Mouse (Mus musculus) yolk sac, embryonic 10.5 days (tissue): Measurements from ENCODE around the gene Ppp1r15a.
A peak's percentile ranks its signal among the peaks of the same experiment; 100 is the strongest.

Experiments
- DNase-seq: peaks from one replicate; pipeline ENCODE4 v3.0.0-alpha.2; 2017; ENCODE audit warnings: low spot score

The Ppp1r15a gene

DNA sequence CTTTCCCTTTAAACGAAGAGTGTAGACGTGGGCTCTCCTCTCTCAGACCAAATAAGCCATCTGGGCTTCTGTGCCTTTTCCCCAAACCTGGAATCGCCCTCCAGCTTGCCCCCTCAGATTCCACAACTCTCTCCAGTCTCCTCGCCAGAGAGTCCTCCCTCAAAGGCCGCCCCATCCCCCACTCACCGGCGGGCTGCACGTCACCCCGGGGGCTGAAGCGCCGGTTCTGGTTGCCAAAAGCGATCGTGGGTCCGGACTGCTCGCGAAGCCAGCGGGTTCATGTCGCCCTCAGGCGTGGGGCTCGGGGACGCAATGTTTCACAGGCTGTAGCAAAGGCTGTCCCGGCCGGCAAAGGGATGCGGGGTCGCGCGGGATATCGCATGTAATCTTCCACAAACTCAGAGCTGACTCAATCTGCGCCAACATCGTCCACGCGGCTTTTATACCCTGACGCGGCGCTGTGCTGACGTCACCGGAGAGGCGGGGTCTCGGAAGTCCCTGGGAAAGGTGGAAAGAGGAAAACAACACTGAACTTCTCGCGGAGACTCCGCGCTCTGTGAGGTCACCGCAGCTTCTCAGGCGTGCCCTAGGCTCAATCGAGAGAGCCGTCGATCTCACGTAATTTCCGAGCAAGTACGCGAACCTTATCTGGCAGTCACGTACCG, at the start of gene Ppp1r15a, which contains the start of gene Plekha4:
TSS of gene Ppp1r15a (minus strand) at position 460 of the 665 bp plus-strand sequence.
TSS of gene Plekha4 (plus strand) at position 522 of the 665 bp plus-strand sequence.
- peak; percentile 95 for DNase-seq

DNA sequence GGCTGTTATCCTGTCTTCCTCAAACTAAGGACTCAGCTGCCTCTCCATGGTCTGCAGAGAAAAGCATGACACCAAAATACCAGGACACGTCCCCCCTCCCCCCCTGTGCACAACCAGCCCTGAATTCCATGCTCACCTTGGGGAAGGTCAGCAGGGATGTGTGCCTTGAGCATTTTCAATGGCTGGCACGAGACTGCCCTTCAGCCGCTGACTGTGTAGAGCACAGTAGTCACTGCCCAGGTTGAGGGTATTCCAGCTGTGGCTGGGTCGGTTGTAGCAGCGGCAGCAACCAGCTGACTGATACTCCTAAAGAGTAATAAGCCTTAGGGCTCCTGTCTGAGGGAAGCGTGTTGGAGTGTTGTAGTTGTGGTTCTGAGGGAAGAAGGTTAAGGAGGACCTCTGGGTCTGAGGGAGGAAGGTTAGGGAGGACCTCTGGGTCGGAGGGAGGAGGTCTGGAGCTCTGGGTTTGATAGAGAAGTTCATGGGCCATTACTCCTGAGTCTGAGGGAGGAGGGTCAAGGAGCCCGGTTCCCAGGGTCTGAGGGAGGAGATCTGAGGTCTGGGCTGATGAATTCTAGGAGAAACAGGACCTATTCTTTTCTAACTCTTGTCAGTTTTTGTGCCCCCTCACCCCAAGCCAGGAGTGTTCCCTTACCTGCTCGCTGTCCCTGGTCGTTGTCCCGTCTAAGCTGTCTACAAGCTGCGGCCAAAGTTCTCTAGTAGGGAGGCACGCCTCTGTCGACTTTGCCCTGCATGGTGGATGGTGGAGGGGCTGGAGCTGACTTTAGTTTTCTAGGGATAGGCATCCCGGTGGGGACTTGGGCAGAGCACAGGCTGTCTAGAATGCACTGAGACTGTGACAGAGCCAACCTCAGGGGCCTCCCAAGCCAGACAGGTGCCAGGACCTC, 48.7 kb upstream of the Ppp1r15a start:
- peak; percentile 78 for DNase-seq

DNA sequence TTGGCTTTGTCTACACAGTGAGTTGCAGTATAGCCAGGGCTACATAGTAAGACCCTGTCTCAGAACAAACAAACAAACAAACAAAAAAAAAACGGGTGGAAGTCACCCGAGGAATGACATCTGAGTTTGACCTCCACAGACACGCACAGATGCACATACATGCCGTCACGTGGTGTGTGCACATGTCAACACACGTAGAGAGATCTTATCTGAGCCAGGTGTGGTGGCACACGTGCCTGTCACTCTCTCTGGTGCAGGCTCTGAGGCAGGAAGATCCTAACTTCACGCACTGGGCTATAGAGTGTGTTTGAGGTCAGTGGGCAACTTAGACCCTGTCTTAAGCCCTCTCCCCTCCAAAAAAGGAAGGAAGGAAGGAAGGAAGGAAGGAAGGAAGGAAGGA, 47.9 kb upstream of the Ppp1r15a start:
- DNase-seq, result no peak

DNA sequence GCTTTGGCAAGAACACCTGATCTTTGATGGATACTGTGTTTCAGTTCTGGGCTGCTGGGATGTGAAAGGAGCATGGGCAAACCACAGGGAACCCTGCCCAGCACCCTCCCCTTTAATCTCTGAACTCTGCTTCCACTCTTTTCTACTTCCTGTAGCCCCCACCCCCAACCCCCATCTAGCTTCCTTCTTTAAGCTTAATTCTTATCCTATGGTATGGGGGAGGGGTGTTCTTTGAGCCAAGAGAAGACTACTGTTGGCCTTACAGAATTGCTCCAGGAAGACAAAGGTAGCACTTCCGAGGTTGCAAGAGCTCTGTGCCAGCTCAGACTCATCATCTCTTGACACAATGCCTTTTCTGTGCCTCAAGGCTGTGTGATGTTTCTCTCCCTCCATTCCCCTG, 45.9 kb upstream of the Ppp1r15a start:
- no peak for DNase-seq

DNA sequence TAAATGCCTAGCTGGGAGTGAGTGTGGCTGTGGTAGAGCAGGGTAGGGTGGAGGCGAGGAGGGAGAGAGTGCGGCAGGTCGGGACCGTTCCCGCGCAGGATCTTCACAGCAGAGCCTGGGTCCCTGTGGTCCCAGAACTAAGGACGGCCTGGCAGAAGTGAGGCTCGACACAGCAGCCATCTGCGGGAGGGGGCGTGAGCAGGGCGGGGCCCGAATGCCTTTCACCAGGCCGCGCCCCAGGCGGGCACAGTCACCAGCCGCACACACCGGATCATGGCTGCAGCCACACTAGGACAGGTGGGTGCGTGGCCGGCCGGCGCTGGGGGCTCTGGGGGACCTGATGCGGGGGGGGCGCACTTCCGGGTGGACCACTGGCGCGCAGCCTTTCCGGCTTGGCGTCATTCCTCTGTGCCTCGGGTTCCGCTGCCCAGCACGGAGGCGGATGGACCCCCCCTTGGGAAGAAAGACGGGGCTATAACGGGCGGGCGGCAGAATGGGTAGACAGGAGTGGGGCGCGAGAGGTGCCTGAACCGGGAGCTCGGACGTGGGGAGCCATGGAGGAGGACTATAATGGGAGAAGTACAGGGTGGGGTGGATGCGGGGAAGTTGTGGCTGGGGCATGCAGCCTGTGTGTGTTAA, 44.2 kb upstream of the Ppp1r15a start, which contains the start of gene Bcat2:
TSS of gene Bcat2 (plus strand) at position 51 of the 639 bp plus-strand sequence.
- DNase-seq, result peak; percentile 55

DNA sequence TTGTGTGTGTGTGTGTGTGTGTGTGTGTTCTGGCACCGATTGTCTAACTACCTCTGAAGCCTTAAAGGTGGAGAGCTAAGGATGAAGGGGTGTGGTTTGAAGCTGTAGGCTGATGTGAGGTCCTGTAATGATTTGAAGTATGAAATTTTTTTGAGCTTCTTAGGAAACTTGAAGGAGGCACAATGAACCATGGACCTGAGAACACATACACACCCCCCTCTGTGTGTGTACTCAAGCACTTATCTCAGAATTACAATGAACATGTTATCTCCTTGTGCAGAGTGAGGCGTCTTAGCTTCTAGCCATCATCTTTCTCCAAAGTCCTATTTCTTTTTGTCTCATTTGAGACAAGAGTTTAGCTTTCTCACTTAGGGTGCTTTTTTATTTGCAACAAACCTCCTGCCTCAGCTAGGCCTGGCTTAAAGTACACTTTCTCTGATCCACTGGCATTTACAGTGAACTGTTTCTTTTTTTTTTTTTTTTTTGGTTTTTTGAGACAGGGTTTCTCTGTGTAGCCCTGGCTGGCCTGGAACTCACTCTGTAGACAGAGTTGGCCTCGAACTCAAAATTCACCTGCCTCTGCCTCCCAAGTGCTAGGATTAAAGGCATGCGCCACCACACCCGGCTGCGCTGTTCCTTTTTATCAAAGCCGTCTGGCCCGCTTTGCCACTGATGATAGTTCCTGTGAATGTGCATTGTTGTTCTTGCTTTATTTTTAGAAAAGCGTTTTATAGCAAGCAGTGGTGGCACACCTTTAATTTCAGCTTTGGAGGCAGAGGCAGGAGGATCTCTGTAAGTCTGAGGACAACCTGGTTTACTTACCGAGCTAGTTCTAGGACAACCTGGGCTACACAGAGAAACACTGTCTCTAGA, 42.8 kb upstream of the Ppp1r15a start:
- DNase-seq, result no peak

DNA sequence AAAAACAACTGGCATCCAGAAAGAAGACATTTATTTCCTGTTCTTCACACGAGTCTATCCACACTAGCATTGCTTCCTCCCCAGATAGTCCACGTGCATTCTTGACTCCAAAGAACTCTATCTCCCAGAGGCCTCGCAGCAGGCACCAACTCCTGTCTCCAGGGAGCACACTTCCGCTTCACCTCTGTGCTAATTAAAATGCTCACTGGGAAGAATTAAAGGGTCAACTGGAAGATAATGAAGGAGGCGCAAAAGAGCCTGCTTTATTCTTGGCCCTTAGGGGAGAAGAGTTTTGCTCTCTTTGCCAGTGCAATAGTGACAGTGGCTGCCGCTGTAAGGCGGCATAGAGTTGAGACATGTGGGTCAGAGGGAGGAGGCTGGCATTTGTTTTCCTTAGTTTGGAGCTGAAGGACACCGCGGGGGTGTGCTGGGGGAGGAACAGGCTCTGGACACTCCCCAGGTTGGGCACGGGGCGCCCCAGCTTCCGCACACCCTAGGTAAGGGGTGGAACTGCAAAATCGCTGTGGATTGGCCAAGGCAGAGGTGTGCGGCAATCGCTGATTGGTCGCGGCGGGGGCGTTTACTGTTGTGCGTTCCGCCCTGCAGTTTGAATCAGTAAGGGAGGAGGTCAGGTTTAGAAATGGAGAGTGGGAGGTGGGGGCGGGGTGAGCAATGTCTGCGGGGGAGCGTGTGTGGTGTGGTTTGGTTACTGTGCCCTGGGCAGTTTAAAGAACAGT, 41.9 kb upstream of the Ppp1r15a start:
- peak; percentile 95 for DNase-seq

DNA sequence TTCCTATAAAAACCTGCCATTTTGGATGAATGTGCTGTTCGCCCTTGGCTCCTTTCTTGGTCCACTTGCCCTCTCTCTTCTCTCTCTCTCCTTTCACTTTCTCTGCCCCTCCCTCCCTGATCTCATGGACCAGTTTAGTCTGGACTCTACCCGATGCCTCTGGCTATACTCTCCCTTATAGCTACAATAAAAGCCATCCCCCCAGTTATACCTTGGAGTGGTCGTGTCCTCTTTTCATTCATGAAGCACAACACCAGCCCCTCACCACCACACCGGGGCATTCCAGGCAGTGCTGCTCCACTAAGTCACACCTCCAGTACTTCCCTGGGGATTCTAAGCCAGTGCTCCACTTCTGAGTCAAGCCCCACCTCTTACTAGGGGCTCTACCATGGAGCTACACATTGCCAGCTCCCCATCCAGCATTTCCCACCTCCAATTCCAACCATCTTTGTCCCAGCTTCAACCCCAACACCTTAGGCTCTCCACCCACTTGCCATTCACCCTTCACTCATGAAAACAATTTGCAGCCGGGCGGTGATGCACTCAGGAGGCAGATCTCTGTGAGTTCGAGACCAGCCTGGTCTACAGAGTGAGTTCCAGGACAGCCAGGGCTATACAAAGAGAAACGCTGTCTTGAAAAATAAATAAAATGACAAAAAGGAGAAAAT, 41.2 kb upstream of the Ppp1r15a start:
- no peak for DNase-seq

DNA sequence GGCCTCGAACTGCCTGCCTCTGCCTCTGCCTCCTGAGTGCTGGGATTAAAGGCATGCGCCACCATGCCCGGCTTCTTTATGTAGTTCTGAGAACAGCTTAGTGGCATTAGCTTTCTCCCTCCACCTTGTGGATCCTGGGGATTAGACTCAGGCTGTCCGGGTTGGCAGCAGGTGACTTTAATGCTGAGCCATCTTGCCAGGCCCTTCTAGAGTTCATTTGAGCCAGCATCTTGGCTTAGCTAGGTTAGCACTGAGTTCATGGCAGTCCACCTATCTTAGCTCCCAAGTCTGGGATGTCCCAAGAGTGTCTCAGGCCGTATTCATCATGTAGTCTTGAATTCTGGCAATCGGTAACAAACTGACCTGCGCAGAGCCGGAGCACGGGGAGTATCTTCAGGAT, 39.4 kb upstream of the Ppp1r15a start:
- DNase-seq, result no peak

DNA sequence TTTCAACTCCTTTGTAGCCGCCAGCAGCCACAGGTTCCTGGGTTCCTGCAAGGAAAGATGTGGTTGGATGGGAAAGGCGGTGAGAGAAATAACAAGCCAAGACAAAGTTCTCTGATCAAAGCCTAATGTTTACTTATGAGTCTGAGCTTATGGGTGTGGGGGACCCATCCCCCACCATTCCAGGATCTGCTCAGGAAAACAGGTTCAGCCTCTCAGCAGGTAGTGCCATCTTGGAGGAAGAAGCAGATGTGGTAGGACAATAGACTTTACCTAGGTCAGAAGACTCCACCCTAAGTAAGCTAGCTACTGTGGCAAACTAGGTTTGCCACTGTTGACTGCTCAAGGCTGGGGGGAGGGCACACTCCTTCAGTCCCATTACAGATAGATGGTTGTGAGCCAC, 38.7 kb upstream of the Ppp1r15a start:
- DNase-seq, result no peak

DNA sequence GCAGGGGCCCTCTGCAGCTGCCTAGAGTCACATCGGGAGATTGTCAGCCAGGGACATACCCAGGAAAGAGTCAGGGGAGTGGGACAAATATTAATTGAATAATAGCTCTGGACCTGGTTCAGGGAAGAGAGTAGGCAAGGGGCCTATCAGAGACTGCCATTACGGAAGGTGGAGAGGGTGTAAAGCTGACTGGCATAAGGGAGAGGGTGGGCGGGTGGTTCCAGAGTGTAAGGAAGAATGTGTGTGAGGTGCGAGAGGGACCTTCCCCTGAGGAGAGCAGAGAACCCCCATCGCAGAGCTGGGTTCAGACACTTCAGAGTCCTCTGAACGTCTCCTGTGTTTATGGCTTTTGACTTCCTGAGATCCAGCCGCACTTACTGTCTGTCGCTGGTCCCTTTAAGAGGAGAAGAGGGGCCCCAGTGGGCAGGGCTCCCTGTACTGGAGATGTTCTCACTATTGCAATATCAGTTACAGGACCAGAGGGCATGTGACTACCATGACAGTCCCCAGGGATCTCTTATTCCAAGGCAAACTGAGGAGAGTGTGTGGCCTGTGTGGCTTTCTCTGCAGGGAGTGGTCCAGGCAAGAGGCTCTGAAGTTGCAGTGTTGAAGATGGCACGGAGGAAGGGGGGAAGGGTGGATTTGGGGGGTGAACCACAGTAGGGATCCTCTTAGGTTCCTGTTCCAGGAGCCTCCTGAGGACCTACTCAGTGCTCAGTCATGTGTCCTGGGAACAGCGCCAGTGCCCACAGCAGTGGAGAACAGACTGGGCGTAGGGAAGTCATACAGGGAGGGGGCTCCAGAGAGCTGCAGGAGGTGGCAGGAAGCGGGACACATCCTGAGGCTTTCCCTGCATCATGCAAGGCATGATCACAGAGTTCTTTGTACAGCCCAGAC, 35.8 kb upstream of the Ppp1r15a start:
- DNase-seq, result no peak

DNA sequence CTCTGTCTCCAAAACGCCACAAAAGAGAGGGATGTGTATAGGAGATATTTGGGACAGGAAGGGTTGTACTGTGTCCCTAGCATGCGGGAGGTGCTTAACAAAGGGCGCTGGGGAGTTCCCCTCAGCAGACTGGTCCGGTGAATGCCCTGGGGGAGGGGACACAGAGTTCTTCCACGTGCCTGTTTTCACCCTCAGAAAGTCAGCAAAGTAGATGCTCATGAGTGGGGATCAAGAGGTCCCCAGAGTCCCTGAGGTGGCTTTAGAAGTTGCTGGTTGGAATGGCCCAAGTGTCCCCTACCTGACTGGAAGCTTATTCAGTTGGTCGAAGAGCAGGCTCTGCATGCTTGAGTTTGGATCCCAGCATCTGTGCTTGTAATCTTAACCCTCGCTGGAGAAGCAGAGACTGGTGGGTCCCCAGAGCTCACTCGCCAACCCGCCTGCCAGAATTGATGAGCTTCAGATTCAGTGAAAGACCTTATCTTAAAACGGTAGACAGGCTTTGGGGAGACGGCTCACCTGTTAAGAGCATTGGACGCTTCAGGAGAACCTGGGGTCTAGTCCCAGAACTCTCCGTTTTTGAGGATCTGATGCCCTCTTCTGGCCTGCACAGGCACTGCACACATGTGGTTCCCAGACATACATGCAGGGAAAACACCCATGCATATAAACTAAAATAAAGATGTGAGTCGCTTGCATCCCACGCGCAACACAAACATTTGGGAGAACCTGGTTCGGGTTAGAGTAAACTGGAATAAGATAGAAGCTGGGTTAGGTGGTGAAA, 35.0 kb upstream of the Ppp1r15a start:
- peak; percentile 61 for DNase-seq

DNA sequence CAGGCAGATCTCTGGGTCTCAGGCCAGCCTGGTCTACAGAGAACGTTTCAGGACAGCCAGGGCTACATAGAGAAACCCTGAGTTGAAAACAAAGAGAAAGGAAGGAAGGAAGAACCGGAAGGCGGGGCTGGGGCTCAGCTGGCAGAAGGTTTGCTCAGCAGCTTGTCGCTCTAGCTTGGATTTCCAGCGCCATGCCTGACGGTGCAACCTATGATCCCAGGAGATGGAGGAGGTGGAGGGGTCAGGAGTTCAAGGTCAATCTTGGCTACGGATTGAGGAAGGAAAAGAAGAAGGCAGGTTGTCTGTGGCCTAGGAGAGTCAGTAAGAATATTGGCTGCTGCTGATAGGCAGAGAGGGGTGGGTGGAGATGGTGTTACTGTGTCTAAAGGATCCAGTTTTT, 34.2 kb upstream of the Ppp1r15a start:
- no peak for DNase-seq

DNA sequence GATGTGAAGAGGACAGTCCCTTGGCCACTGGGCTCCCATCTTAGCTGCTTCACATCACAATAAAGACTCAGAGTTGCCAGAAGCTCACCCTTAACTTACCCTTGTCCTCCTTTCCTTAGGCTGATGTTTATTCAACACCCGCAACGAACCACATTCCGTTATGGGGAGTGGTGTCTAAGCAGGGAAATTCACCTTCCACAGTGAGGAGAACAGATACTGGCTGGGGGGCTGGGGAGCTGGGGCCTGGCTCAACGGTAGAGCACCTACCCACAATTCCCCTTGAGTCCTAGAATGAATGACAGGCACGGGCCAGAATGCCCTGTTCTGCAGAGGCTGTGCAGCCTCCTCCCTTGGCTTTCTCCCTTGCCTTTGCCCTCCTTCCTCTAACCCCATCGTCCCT, 32.8 kb upstream of the Ppp1r15a start:
- no peak for DNase-seq

DNA sequence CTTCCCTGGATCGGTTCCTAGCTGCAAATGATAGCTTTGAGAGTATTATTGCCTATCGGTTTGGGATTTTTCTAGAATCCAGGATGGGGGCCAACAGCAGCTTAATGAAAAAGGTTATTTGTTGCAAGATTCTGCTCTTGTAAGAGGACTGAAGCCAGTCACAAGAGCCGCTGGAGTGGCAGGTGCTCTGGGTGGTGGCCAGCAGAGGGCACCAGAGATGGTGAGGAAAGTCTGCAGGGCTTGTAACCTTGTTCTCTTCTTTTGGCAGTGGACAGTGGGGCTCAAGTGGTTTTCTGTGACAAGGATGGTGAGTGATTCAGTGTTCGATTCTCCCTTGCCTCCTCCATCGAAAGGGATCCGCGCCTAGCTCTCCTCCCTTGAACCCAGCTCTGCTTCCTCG, 29.7 kb upstream of the Ppp1r15a start:
- DNase-seq, result peak; percentile 59

DNA sequence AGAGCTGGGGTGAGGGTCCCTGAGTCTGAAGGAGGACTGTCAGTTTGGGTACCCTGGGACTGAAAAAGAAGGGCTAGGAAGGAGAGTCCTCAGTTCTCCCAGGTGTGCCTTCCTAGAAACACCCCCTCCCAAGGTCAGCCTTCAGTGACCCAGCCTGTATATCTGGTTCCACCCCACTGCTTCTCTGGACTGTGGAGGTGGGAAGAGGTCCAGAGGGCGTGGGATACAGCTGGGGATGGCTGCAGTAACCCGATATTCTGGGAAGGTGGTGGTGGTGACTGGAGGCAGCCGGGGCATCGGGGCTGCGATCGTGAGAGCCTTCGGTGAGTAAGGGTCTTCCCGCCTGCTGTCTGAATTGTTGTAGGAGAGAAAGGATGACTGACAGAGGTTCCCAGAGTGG, 28.7 kb upstream of the Ppp1r15a start, which contains the start of gene Hsd17b14:
TSS of gene Hsd17b14 (plus strand) at position 150 of the 400 bp plus-strand sequence.
- DNase-seq, result no peak

DNA sequence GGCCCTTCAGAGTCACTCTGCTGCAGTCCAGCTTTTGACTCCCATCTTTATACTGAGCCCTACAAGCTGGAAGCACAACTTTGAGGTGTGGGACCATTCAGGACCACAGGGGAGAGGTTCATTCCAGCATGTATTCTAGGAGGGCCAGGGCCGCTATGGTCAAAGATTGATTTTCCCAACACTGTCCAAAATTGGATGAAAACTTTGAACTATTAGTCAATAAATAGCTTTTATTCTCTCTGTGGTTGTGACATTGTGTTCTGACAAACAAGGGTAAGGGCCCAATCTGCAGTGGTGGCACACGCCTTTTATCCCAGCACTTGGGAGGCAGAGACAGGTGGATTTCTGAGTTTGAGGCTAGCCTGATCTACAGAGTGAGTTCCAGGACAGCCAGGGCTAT, 27.9 kb upstream of the Ppp1r15a start:
- no peak for DNase-seq

DNA sequence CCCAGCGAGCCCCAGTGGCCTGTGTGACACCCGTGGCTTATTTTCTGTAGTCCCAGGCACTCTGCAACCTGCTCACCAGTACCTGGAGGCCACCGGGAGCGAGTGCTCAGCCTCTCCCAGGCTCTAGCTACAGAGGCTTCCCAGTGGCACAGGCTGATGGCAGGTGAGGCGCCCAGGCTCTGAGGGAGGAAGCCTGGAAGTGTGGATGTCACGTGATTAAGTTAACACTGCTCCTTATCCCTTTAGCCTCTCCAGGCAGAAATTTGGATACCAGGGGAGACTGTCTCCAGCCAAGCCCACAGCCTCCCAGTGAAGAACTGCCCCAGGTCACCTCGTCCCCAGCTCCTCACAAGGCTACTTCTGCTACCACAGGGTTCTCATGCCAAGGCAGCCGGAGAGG, 27.5 kb upstream of the Ppp1r15a start:
- no peak for DNase-seq

DNA sequence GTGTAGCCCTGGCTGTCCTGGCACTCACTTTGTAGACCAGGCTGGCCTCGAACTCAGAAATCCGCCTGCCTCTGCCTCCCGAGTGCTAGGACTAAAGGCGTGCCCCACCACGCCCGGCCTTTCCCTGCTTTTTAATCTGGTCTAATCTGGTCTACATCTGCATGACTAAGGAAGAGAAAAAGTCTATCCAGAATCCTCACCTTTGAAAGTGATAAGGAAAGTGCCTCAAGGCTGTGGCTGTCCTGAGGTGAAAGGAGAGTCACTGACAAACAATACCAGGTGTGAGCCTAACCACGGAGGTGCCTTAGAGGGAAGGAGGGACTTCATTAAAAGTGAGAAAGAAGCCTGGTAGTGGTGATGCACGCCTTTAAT, 25.4 kb upstream of the Ppp1r15a start:
- DNase-seq, result no peak
